Mouse (Mus musculus): ENCODE results near the gene Nras.

Gene Nras

DNA sequence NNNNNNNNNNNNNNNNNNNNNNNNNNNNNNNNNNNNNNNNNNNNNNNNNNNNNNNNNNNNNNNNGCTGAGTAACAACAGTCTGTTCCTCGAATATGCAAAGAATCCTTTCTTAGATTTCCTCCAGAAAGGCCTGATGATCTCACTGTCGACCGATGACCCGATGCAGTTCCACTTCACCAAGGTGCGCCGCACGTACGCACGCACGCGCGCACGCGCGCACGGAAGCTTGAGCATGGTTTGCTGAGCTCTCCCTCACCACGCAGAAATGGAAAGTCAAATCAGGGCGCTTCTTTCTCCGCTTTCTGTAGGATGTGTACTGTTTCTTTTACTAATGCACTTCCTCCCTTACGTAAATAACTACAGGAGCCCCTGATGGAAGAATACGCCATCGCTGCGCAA lies 40.6 kb downstream of the Nras start:
- no peak for DNase-seq (ENCODE audit: extremely low spot score)

DNA sequence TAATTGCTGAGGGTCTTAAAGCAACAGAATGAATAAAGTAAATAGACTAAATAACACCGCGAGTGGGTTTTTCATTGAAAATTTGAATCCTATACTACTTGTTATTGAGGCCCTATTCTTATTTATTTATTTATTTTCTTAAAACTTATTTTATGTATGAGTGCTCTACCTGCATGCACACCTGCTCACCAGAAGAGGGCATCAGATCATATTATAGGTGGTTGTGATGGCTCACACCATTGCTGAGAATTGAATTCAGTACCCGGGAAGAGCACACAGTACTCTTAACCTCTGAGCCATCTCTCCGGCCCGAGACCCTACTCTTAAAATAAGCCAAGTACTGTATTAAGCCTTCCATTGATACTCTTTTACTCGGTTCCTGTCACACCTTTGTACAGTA lies 41.6 kb downstream of the Nras start:
- DNase-seq (ENCODE audit: extremely low spot score) = no peak

DNA sequence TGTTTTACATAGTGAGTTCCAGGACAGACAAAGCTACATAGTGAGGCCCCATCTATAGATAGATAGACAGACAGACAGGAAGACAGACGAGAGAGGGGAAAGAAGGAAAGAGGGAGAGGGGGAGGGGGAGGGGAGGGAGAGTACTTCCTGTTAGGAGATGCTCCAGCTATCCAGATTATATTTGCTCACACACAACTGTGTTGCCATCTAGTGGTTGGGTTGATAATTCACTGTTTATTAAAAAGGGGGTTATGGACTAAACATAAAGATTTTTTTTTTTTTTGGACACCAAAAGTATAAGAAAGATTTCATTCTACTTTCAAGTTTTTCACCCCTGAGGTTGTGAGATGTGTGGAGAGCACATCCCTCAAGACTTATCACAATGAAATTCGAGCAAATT lies 42.6 kb downstream of the Nras start:
- DNase-seq (ENCODE audit: extremely low spot score) = no peak

DNA sequence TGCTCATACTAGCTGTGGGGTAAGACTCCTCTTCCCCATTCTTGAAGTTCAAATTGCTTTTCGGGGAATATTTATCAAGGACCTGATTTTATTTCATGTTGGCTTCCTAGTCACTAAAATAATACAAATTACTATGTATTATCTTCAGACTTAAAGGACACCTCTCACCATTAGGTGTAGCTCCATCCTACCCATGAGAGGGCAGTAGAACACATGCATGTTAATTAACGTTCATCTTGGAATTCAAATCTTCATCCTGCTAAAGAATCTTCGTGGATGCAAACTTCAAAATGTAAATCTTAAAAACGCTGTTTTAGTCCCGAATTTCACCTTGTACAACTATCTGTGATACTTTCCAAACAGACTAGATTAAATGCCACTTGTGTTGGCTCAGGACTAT lies 43.1 kb downstream of the Nras start:
- no peak for DNase-seq (ENCODE audit: extremely low spot score)

DNA sequence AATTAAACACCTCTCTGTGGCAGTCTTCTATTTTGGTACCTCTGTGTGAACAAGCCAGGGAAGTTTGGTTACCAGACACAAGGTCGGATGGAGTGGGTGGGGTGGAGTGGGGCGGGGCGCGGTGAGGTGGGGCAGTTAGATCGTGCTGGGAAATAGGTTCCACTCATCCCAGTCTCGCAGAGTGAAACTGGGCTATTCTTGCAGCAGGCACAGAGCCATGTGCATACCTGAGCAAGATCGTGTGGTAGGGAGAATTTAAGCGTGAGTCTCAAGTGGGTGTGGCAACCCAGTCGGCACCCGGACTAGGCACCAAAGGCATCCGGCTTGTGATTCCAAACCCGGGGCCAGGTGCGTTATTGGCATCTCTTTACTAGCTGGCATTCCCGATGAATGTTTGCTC lies 43.8 kb downstream of the Nras start:
- DNase-seq (ENCODE audit: extremely low spot score) = no peak

DNA sequence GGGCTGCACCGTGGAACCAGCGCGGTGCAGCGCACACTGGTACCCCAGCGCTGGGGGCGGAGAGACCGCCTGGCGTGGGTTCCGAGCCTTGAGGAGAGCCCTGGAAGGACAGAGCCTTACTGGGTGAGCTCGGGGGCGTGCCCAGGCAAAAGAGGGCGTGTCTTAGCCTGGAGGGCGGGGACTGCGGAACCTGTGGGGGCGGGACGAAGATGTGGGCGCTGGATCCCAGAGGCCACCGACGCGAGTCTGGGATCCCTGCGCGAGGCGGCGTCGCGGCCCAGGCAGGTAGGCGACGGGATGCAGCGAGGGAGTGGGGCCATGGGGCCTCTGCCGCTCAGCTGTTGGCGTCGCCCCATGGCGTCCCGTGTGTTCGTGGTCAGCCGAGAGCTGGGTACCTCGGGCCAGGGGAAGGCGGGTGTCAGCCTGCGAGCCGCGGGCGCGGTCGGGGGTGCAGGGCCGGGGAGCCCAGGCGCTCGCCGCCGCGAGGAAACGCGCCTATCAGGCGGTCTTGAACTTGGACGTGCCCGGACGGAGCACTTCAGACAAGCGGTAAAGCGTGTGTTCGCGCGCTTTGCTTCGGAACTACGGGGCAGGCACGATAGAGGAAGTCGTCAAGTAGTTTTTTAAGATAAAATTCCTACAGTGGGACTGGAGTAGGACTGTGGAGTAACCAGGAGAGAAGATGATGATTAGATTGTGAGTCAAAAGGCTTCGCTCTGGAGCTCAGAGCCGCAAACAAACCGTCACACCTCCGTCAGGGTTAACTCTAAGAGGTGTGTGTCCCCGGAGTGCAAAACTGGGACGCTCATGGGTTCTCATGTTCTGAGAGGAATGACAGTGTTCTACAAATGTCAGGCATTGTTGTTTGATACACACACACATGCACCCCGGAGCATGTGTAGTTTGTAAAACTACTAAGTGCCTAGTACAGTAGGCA lies 44.6 kb downstream of the Nras start, which contains the start of gene Dennd2c:
TSS of gene Dennd2c (plus strand) at position 151 of the 937 bp plus-strand sequence.
- DNase-seq (ENCODE audit: extremely low spot score) = peak; percentile 94

DNA sequence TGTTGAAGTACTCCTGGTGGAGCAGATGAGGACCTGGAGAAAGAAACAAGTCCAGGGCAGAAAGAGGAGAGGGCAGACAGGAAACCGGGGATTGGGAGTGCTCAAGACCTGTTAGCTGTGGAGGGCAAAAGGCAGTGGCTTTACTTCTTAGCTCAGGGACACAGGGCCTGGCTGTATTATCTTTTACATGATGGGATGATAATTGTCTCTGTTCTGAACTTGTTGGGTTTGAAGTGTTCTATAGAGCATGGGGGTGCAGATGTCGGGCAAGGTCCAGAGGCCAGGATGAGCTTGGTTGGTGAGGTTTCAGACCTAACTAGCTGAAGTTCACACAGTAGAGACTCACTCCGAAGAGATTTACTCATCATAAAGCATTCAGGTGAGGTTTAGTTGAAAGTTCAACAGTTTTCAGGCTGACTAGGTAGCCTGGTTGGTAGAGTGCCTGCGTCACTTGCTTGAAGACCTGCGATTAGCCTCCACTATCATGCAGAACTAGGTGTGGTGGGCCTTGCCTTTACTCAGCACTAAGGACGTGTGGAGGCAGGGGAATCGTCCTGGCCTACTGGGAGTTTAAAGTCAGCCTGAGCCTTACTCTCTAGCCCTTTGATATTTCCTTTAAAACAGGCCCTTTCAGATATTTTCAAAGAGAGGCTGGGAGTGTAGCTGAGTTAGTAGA lies 49.6 kb downstream of the Nras start:
- DNase-seq (ENCODE audit: extremely low spot score) = no peak

DNA sequence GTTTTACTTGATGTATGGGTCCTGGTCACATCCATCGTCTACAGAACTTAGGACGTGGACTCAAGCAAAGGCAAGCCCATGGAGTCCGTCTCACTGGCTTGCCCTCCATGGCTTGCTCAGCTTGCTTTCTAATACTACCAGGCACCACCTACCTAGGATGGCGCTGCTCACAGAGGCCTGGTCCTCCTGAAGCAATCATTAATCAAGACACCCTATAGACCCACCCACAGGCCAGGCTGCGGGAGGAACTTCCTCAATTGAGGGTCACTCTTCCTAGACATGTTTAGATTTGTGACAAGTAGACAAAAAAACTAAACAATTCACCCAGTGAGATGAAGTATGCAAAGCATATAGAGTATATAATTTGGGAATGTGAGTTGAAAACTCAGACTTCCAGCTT lies 54.1 kb downstream of the Nras start:
- DNase-seq (ENCODE audit: extremely low spot score) = no peak
